Mouse (Mus musculus) retina, postnatal 1 day (tissue): ENCODE measurements around the gene 1810055G02Rik.

Experiments
- DNase-seq: peaks from one replicate; pipeline ENCODE4 v3.0.0-alpha.2; 2012

Gene 1810055G02Rik

DNA sequence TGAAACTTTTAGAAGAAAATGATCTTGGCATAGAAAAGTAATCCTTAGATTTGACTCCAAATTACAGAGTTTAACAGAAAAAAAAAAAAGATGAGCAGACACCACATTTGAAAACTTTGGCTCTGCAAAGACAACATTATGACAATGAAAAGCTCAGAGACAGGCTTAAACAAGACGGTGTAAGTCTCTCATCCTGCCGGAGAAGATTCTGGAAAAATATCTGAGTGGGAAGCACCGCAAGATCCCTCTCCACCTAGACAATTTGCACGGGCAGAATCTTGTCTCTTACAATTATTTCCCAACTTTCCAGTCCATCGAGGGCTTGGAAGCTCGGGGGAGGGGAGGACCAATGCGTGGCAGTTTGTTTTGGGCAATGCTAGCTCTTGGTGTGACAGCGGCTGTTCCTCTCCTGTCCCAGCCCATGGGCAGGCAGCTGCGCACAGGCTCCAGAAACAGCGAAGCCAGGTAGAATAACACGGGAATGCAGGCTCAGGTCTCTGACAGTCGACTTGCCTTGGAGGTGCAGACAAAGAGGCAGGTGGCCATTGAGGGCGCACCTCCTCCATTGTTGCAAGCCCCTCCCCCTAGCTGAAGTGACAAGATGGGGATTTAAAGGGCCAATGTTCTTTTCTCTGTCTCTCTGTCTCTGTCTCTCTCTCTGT lies 35.9 kb downstream of the 1810055G02Rik start:
- peak; percentile 86 for DNase-seq

- DNase-seq = no peak
Observed at GRCm38 (mm10) chr19:3752621-3753239, 44.6 kb downstream of the 1810055G02Rik start.

DNA sequence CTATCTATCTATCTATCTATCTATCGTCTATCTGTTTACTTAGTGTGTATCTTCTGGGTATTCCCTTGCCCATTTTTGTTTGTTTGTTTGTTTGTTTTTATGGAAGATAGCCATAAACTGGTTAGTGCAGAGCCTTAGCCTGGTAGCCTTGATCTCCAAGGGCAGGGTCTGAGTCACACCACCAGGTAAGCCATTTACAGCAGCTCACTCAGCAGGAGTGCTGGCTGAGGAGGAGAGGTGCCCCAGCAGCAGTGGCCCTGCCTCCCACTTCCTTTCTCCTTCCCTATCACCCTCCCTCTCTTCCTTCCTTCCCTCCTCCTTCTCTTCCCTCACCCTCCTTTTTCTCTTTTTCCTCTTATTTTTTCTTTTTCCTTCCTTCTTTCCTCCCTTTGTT lies 45.1 kb downstream of the 1810055G02Rik start:
- DNase-seq = no peak

DNA sequence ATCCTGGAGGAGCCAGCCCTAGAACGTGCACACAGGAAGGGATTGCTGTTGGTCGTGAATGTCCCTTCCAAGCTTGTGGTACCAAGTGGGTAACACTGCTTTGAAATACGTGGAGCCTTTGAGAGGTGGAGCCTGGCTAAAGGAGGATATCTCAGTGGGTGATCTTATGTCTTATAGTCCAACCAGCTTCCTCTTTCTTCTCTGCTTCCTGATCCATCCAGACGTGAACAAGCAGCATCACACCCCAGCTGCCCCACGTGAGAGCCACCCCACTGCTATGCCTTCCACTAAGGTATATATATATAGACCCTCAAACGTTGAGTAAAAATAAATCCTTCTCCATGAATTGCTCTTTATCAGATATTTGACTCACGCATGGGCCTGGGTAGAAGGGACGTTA lies 45.6 kb downstream of the 1810055G02Rik start:
- DNase-seq = no peak

DNA sequence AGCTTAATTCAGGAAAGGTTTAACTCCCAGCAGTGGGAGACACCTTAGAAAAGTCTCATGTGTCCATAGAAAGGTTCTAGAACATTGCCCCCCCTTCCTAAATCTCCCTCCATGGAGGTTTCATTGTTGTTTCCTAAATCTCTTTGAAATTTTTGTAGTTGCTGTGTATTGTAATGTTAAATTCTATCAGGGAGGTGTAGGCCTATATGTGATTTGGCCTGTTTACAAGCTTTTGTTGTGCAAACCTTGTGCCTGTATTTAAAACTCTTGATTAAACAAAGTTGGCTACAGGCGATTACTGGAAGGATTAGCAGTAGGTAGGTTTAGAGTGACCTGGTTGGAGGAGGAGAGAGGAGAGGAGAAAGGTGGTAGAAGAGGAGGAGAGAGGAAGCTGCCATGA lies 49.8 kb downstream of the 1810055G02Rik start:
- DNase-seq = no peak

- DNase-seq = no peak
Observed at GRCm38 (mm10) chr19:3765221-3765820, 57.2 kb downstream of the 1810055G02Rik start.

DNA sequence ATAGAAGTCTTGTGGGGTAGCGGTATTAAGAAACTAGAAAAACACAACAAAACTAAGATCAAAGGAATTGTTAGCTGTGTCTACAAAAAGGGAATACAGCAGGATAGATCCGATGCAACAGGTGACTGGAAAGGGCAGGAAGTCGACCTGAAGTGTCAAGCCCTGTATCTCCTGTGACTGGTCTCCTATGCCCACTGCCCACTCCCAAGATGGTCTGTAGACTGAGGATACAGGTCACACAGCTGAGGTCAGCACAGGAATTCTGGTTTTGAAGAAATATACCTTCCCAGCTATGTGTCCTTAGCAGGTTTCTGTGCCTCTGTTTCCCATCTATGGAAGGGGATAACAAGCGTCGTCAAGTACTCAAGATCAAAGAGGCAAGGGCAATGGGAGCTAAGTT lies 58.3 kb downstream of the 1810055G02Rik start:
- DNase-seq = no peak

DNA sequence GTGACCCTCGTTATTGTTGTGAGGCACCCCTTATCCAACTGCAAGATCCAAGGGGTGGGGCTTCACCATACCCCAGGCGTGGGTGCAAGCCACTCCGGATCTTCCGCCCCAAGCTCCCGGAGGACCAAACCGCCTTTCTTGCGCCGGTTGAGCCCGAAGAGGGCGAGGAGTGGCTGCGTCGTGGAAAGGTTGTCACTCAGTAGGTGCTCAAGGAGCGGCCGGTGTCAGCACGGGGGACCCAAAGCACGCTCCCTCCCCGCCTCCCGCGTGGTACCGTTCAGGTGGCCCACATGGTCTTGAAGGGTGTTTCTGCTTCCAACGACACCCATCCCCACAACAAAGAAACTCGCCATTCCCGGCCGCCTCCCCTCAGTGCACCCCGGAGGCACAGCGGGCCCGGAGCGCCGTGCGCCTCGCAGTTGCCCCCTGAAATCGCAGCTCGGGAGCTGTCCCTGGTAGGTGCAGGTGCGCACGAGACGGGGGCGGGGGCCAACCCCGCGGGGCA lies 59.2 kb downstream of the 1810055G02Rik start, which contains the start of gene Kmt5b:
Kmt5b (plus strand) TSS at position 146 of the 505 bp plus-strand sequence.
- no peak for DNase-seq
